Mouse (Mus musculus) frontal cortex, postnatal 25 days (tissue): ENCODE data around the gene Eif5a.

ENCODE experiments used
- DNase-seq, 2 experiments: peaks; one replicate each; pipeline ENCODE4 v3.0.0; 2022; ENCODE audit warnings: low spot score in 2 of 2

Eif5a gene

GRCm38 (mm10) chr11:69876867-69877266 is 44.9 kb downstream of the Eif5a start:
- DNase-seq: peak; percentile 51 to 72

- no peak for DNase-seq
Observed at GRCm38 (mm10) chr11:69876186-69876585, 45.6 kb downstream of the Eif5a start.

GRCm38 (mm10) chr11:69872451-69872850 is 49.3 kb downstream of the Eif5a start:
- no peak for DNase-seq

GRCm38 (mm10) chr11:69871822-69872221 is 49.9 kb downstream of the Eif5a start:
- DNase-seq: no peak

- no peak for DNase-seq
Observed at GRCm38 (mm10) chr11:69870289-69871069, 51.3 kb downstream of the Eif5a start.

- no peak for DNase-seq
Observed at GRCm38 (mm10) chr11:69867335-69867734, 54.4 kb downstream of the Eif5a start.
